Mouse (Mus musculus) midbrain, embryonic 12.5 days (tissue): ENCODE results near the gene Mtif3. TPM values are rescaled to one million over a fixed set of nuclear protein-coding genes. Genes with fewer than 3 reads are reported as not detected.

Experiments
- ATAC-seq: fragments of 200-750 bp; cut with Nextera tagmentation; 2 replicates; pipeline ENCODE4 v1.8.0; 2017; ENCODE audit warnings: low read depth, moderate TSS enrichment, moderate library complexity; ENCODE audit not compliant: low FRiP score
- H3K27ac ChIP-seq: fragments of 300-500 bp; sonication (generic); replicated peaks from 2 replicates; pipeline ENCODE4 v1.5.1; 2016; ENCODE audit warnings: mild to moderate bottlenecking
- H3K27me3 ChIP-seq: fragments of 300-500 bp; sonication (generic); 2 replicates; pipeline ENCODE4 v1.6.1; 2016; ENCODE audit warnings: mild to moderate bottlenecking
- H3K36me3 ChIP-seq: fragments of 300-500 bp; sonication (generic); 2 replicates; pipeline ENCODE4 v1.6.1; 2016
- H3K4me1 ChIP-seq: fragments of 300-500 bp; sonication (generic); 2 replicates; pipeline ENCODE4 v1.6.1; 2016
- H3K4me2 ChIP-seq: fragments of 300-500 bp; sonication (generic); replicated peaks from 2 replicates; pipeline ENCODE4 v1.6.1; 2016; ENCODE audit warnings: mild to moderate bottlenecking, moderate library complexity
- H3K4me3 ChIP-seq: fragments of 300-500 bp; sonication (generic); 2 replicates; pipeline ENCODE4 v1.5.1; 2016; ENCODE audit warnings: mild to moderate bottlenecking
- H3K9ac ChIP-seq: fragments of 300-500 bp; sonication (generic); replicated peaks from 2 replicates; pipeline ENCODE4 v1.6.1; 2016; ENCODE audit warnings: mild to moderate bottlenecking, moderate library complexity
- H3K9me3 ChIP-seq: fragments of 300-500 bp; sonication (generic); 2 replicates; pipeline ENCODE4 v1.6.1; 2016; ENCODE audit warnings: mild to moderate bottlenecking
- WGBS: fragments of 180-500 bp; shearing (Covaris S2); methylation state at CpG from one replicate; pipeline ENCODE4 v1.1.7; 2016; 5-methylcytosine and 5-hydroxymethylcytosine counted together
- polyA plus RNA-seq: library from polyadenylated mRNA; unstranded; fragments of >200 nt; fragmentation: Nextera tagmentation; extraction: Ambion mirVana; gene quantifications from 2 replicates; pipeline ENCODE4 v1.2.1, GENCODE M21; 2016

Gene Mtif3
- polyA plus RNA-seq, result 21.1 and 22.5 TPM in 2 replicates

DNA sequence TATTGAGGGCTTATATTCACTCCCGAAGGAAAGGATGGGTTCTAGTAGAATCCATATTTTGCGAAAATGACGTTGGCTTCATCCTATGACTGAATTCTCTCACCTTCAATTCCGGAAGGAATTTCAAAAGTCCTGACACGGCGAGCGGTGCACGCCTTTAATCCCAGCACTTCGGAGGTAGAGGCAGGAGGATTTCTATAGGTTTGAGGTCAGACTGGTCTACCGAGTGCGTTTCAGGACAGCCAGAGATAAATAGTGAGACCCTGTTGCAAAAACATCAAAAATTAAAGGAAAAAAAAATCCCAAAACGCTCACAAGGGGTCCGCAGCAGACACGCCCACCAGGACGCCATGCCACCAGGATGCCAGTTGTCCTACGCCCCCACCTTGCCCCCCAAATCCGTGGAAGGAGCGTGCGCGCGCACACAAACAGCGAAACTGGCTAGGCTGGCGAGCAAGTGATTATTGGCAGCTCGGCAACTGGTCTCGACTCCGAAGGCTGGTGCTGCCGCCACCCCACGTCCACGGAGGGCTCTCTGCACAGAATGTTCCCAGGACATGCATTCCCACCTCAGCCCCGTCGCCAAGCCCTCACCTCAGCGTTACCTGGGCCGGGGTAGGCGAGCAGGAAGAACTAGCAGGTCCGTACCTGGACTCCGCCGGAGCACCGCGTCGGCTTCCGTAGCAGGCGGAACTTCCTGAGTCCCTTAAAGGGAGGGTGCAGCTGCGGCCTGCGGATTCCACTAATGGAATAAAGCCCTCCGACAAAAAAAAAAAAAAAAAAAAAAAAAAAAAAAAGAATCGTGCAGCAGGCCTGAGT is at the start of gene Mtif3:
Gene Mtif3 (minus strand): TSS at position 683 of the 819 bp plus-strand sequence.
- H3K27me3 ChIP-seq, result no peaks in the 10 kb centered on the region
- no peaks in the 10 kb centered on the region for H3K9me3 ChIP-seq
- peak; percentile 91 for ATAC-seq
- 3% methylated on average over 46 of the region's 46 CpGs for WGBS
- peak within 1 kb of the TSS; percentile 83 for H3K4me3 ChIP-seq
- H3K27ac ChIP-seq, result peak within 1 kb of the TSS; percentile 43; the same call in 1 of the 2 replicates
- H3K4me1 ChIP-seq, result peaks cover 12% of the 10 kb centered on the region
- H3K4me2 ChIP-seq, result peak within 1 kb of the TSS; percentile 72
- H3K36me3 ChIP-seq, result peaks cover 10% of the 10 kb centered on the region
- H3K9ac ChIP-seq, result peak within 1 kb of the TSS; percentile 76

DNA sequence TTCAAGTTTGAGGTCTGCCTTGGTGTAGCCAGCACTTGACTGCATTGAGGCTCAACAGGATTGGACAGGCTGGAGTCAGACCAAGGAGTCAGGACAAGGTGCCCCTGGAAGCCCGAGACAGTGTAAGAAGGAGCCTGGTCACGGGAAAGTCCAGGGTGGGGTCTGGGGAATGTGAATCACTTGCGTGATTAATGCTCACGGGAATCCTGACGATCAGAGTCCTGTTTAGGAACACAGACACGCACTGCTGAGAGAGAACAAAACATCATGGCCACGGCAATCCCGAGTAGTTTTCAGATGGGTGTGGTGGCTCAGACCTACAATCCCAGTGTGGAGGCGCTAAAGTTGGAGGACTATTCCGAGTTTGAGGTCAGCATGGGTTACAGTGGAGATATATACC is 47.7 kb upstream of the Mtif3 start:
- WGBS, result 83% methylated on average over 10 of the region's 10 CpGs
- Histone ChIP-seq H3K27me3 (no peaks in the 10 kb centered on the region), H3K4me2 (no peak overlapping the region), H3K36me3 (no peaks in the 10 kb centered on the region), H3K4me3 (no peak overlapping the region), H3K9me3 (peaks cover 3% of the 10 kb centered on the region; the same call in 1 of the 2 replicates), H3K4me1 (no peaks in the 10 kb centered on the region; the same call in 1 of the 2 replicates), H3K9ac (no peak overlapping the region), H3K27ac (no peak overlapping the region)
- no peak for ATAC-seq

DNA sequence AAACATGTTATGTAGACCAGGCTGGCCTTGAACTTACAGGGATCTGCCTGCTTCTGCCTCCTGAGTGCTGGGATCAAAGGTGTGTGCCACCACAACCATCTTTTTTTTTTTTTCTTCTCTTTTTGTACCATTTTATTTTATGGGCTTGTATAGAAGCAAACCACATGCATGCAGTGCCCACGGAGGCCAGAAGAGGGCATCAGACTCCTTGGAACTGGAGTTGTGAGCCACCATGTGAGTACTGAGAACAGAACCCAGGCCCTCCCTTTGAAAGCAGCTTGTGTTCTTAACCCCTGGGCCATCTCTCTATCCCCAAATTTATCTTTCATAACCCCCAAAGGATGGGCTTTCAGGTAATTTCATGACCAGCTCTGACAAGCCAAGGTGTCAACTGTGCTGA is 39.7 kb upstream of the Mtif3 start:
- ATAC-seq, result no peak
- 44% methylated on average over 1 of the region's 1 CpGs for WGBS

DNA sequence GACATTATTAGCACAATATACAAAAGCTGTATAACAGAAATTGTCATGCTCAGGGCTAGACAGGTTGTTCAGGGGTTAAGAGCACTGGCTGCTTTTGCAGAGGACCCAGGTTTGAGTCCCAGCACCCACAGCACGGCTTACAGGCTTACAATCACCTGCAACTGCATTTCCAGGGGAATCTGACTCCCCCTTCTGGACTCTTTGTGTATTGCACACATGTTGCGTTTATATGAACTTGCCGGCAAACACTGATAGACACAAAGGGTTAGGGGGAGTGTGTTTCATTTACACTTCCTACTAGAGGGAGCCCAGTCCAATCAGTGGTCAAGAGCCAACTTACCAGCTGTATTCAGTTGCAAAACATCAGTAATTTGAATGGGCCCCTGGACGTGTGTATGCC is 37.7 kb upstream of the Mtif3 start:
- H3K27me3 ChIP-seq, result no peaks in the 10 kb centered on the region
- no peak overlapping the region for H3K4me2 ChIP-seq
- no peak overlapping the region for H3K4me3 ChIP-seq
- H3K27ac ChIP-seq, result no peak overlapping the region
- H3K36me3 ChIP-seq, result no peaks in the 10 kb centered on the region
- H3K9ac ChIP-seq, result no peak overlapping the region
- H3K4me1 ChIP-seq, result no peaks in the 10 kb centered on the region
- 85% methylated on average over 4 of the region's 4 CpGs for WGBS
- ATAC-seq, result no peak
- 0 out of 2 replicates have a peak, but pooled peaks cover 5% of the 10 kb centered on the region for H3K9me3 ChIP-seq

More for the DNA sequence above, 39.7 kb upstream of the Mtif3 start:
- H3K36me3 ChIP-seq, result no peaks in the 10 kb centered on the region
- no peaks in the 10 kb centered on the region for H3K27me3 ChIP-seq
- H3K4me1 ChIP-seq, result no peaks in the 10 kb centered on the region
- no peak overlapping the region for H3K27ac ChIP-seq
- no peak overlapping the region for H3K4me2 ChIP-seq
- peaks cover 7% of the 10 kb centered on the region; the same call in 1 of the 2 replicates for H3K9me3 ChIP-seq
- no peak overlapping the region for H3K4me3 ChIP-seq
- no peak overlapping the region for H3K9ac ChIP-seq

DNA sequence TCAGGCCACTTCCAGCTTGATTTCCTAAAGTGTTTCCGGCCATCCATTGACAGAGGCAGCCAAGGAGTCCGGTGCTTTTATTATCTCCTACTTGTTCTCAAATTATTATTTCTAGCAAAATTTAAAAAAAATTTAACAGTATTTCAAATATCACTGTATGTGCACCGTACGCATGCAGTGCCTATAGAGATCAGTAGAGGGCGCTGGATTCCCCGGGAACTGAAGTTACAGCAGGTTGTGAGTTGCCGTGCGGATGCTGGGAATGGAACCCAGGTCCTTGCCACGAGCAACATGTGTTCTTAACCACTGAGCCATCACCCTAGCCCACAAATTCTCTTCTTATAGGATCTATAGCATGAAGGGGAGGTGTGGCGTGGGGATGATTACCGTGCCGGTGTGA is 35.2 kb upstream of the Mtif3 start:
- ATAC-seq, result no peak
- no peak overlapping the region for H3K4me2 ChIP-seq
- no peak overlapping the region for H3K9ac ChIP-seq
- 92% methylated on average over 12 of the region's 12 CpGs for WGBS
- 0 out of 2 replicates have a peak, but pooled peaks cover 4% of the 10 kb centered on the region for H3K9me3 ChIP-seq
- H3K4me1 ChIP-seq, result no peaks in the 10 kb centered on the region
- no peaks in the 10 kb centered on the region for H3K27me3 ChIP-seq
- no peak overlapping the region for H3K27ac ChIP-seq
- no peaks in the 10 kb centered on the region for H3K36me3 ChIP-seq
- no peak overlapping the region for H3K4me3 ChIP-seq

DNA sequence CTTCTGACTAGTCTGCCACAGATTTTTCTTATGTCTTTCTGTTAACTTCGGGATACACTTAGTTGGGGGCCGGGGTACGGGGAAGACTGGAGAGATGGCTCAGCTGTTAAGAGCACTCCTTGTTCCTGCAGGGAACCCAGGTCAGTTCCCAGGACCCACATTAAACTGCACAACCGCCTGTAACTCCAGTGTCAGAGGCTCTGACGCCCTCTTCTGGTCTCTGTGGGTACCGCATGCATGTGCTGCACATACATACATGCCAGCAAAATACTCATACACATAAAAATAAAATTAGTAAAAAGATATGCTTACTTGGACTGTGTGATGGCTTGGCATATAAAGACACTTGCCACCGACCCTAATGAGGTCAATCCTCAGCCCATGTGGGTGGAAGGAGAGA is 33.2 kb upstream of the Mtif3 start:
- Histone ChIP-seq H3K4me1 (no peaks in the 10 kb centered on the region), H3K9ac (no peak overlapping the region), H3K9me3 (no peaks in the 10 kb centered on the region), H3K27me3 (no peaks in the 10 kb centered on the region), H3K4me2 (no peak overlapping the region), H3K27ac (no peak overlapping the region), H3K36me3 (no peaks in the 10 kb centered on the region), H3K4me3 (no peak overlapping the region)
- WGBS, result 82% methylated on average over 7 of the region's 7 CpGs
- no peak for ATAC-seq

DNA sequence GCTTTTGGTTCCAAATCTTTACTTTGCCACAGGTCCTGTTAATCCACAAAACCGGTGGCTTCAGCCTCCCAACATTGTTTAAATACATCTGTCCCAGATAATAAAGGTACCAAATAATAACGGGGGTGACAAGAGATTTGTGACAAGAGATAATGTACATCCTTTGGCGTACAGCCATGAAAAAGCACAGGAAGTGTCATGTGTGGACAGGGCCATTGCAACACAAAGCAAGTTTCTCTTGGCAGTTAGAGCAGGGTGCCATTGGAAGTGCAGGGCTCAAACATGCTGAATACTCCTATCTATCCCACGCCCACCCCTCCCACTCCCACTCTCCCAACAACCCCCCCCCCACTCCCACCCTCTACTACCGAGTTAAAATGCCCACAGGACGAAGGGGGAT is 31.4 kb upstream of the Mtif3 start:
- no peak for ATAC-seq
- no peaks in the 10 kb centered on the region for H3K9me3 ChIP-seq
- H3K9ac ChIP-seq, result no peak overlapping the region
- no peak overlapping the region for H3K4me3 ChIP-seq
- no peaks in the 10 kb centered on the region for H3K4me1 ChIP-seq
- H3K4me2 ChIP-seq, result no peak overlapping the region
- 82% methylated on average over 6 of the region's 6 CpGs for WGBS
- no peaks in the 10 kb centered on the region for H3K27me3 ChIP-seq
- H3K36me3 ChIP-seq, result no peaks in the 10 kb centered on the region
- H3K27ac ChIP-seq, result no peak overlapping the region

DNA sequence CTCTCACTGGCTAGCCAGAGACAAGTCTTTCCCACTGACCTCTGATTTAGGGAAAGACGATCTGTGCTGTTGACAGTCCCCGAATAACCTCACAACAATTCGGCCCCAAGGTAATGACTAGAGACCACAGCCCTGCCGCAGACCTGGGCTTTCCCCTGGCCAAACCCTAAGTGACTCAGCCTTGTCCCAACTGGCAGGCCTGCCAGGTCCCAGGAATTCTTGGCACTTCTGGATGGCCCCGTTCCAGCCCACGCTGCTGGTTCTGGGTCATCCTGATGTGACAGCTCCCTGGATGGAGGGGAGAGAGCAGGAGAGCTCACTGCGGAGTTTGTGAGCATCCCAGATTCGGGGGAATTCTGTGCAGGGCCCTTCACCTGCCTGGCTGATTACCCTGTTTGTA is 29.9 kb upstream of the Mtif3 start:
- Histone ChIP-seq H3K9ac (no peak overlapping the region), H3K27ac (no peak overlapping the region), H3K4me2 (no peak overlapping the region), H3K4me3 (no peak overlapping the region), H3K36me3 (no peaks in the 10 kb centered on the region), H3K4me1 (no peaks in the 10 kb centered on the region), H3K9me3 (no peaks in the 10 kb centered on the region), H3K27me3 (no peaks in the 10 kb centered on the region)
- ATAC-seq, result no peak
- 80% methylated on average over 8 of the region's 8 CpGs for WGBS

DNA sequence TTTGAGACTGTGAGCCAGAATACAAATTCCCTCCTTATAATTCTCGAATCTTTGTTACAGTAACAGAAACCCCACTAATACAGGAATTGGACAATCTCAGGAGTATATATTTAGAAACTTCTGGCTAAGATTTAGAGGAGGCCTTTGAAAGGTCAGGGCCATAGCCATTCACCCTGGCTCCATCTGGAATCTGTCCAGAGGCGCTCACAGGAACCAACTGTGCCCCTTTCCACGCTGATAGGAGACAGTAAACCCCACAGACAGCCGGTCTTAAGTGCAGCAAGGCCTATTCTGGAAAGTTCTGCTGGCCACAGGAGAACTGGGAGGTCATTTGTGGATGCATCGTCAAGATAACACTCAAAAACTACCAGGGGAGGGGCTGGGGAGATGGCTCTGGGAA is 25.5 kb upstream of the Mtif3 start:
- H3K36me3 ChIP-seq, result no peaks in the 10 kb centered on the region
- H3K27me3 ChIP-seq, result peaks cover 15% of the 10 kb centered on the region
- no peak overlapping the region for H3K4me2 ChIP-seq
- ATAC-seq, result no peak
- no peak overlapping the region for H3K27ac ChIP-seq
- no peak overlapping the region for H3K4me3 ChIP-seq
- no peaks in the 10 kb centered on the region for H3K9me3 ChIP-seq
- peaks cover 5% of the 10 kb centered on the region; the same call in 1 of the 2 replicates for H3K4me1 ChIP-seq
- WGBS, result 78% methylated on average over 5 of the region's 5 CpGs
- no peak overlapping the region for H3K9ac ChIP-seq

DNA sequence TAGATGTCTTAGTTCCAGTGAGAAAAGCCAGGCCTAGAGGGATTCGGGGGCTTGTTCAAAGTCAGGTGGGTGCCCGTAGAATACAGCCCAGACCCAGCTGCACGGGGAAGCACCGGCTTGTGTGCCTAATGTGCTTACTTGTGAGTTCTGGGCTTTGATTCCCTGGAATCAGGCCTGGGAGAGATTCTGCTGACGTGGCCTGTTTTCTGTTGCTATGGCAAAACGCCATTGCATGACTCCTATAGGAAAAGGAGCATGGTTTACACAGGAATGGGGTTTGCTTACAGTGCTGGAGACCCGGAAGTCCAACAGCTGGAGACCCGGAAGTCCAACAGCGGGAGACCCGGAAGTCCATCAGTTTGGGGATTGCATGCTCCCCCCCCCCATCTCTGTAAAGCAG is 24.0 kb upstream of the Mtif3 start:
- H3K4me3 ChIP-seq, result no peak overlapping the region
- no peak overlapping the region for H3K9ac ChIP-seq
- ATAC-seq, result no peak
- H3K4me1 ChIP-seq, result peaks cover 5% of the 10 kb centered on the region; the same call in 1 of the 2 replicates
- WGBS, result 86% methylated on average over 10 of the region's 10 CpGs
- H3K4me2 ChIP-seq, result no peak overlapping the region
- no peaks in the 10 kb centered on the region for H3K36me3 ChIP-seq
- H3K9me3 ChIP-seq, result no peaks in the 10 kb centered on the region
- H3K27ac ChIP-seq, result no peak overlapping the region
- H3K27me3 ChIP-seq, result peaks cover 26% of the 10 kb centered on the region

DNA sequence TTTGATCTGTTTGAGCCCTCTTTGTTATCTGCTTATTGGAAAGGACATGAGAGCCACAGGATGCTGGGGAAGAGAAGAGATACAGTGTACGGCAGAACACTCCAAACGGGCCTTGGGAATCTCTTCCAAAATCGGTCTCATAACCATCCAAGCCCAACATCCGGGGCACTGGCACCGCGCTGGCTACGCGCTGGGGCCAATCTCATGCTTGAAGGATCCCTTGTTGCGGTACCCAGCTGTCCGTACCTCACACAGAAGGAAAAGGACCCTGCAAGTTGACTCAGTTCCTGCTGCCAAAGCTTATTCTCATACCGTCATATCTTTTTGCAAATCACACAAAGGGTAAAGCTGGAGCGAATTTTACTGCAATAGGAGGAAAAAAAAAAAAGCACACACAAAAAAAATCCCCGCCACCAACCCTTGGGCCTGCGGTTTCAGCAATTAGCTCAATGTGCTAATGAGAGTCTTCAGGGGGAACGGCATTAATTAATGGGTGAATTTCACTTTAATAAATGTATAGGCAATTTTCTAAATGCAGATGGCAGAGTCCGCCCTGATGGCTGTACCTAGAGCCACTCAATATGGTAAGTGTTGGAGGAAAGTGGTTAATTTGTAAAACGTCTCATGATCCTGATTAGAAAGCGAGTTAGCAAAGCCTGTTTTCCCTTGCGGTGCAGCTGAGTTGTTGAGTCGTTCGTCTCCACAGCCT is 22.3 kb upstream of the Mtif3 start:
- H3K9ac ChIP-seq, result no peak overlapping the region
- H3K9me3 ChIP-seq, result no peaks in the 10 kb centered on the region
- H3K4me1 ChIP-seq, result peaks cover 5% of the 10 kb centered on the region; the same call in 1 of the 2 replicates
- H3K36me3 ChIP-seq, result no peaks in the 10 kb centered on the region
- no peak overlapping the region for H3K4me3 ChIP-seq
- H3K4me2 ChIP-seq, result no peak overlapping the region
- ATAC-seq, result no peak
- WGBS, result 72% methylated on average over 21 of the region's 21 CpGs
- H3K27ac ChIP-seq, result no peak overlapping the region
- peaks cover 38% of the 10 kb centered on the region for H3K27me3 ChIP-seq

DNA sequence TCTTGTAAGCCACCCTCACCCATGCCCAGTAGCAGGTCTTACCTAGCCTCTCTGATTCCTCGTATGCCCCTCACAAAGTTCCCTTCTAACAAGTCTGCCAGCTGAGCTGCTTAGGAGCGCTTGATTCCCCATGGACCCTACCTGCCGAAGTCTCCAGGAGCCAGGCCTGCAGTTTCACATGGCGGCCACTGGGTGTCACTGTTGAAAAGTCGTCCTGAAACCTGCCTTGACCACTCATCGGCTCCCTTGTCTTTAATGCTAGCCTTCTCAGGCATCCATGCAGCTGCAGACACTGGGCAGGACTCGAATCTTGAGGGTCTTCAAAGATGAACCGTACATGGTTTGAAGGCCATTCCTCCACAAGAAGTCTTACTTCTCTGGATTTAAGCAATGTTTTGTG is 19.6 kb upstream of the Mtif3 start:
- 0 out of 2 replicates have a peak, but pooled peaks have one; percentile 30 for ATAC-seq

More for the DNA sequence above, 19.6 kb upstream of the Mtif3 start:
- H3K27ac ChIP-seq, result no peak overlapping the region
- no peaks in the 10 kb centered on the region for H3K36me3 ChIP-seq
- no peak overlapping the region for H3K4me3 ChIP-seq
- H3K27me3 ChIP-seq, result peaks cover 38% of the 10 kb centered on the region
- H3K4me1 ChIP-seq, result peaks cover 5% of the 10 kb centered on the region; the same call in 1 of the 2 replicates
- H3K9ac ChIP-seq, result no peak overlapping the region
- no peaks in the 10 kb centered on the region for H3K9me3 ChIP-seq
- WGBS, result 10% methylated on average over 8 of the region's 8 CpGs
- no peak overlapping the region for H3K4me2 ChIP-seq
